In genomic region chr5:145234636-145235035, GRCm38 (mm10) we compare ENCODE assay signal across 8 mouse cellular contexts. TPM values are rescaled to one million over a fixed set of nuclear protein-coding genes. Genes with fewer than 3 reads are reported as not detected.
DNase-seq lines count a peak whose midpoint lies in the region; ATAC-seq and TF ChIP-seq lines count a peak whose summit lies in the region.
"Had no signal": no experiment of that assay in that cellular context is flagged by ENCODE, and none has a peak within 500 bp of the region (broad histone marks: within the 10 kb centered on the region; RNA-seq: fewer than 3 reads in every experiment).

No protein-coding gene starts in this region.

- H3K79me2 ChIP-seq in MEL (ENCODE audit: control insufficient read depth, insufficient read depth, low read length, poor library complexity), result peaks cover 43% of the 10 kb centered on the region

- H3K9ac ChIP-seq in kidney, embryonic 15.5 days, result no peak overlapping the region
- no peak overlapping the region for H3K9ac ChIP-seq in MEL (ENCODE audit: control insufficient read depth, low read depth, low read length, poor library complexity, severe bottlenecking)
- no peak overlapping the region for H3K9ac ChIP-seq in forebrain, embryonic 13.5 days
- H3K9ac ChIP-seq: liver, embryonic 15.5 days had no signal

- H3K27ac ChIP-seq in kidney, adult 2 months (ENCODE audit: insufficient read depth, low read depth, low read length), result no peak overlapping the region
- H3K27ac ChIP-seq in kidney, embryonic 15.5 days, result no peak overlapping the region
- H3K27ac ChIP-seq in MEL (ENCODE audit: control insufficient read depth, low read depth, low read length), result no peak overlapping the region
- no peak overlapping the region for H3K27ac ChIP-seq in forebrain, embryonic 13.5 days
- H3K27ac ChIP-seq: liver, embryonic 15.5 days had no signal

- peaks cover 9% of the 10 kb centered on the region; the same call in 1 of the 2 replicates for H3K4me1 ChIP-seq in kidney, adult 2 months (ENCODE audit: control insufficient read depth, insufficient read depth, low read length)
- peaks cover 15% of the 10 kb centered on the region for H3K4me1 ChIP-seq in kidney, embryonic 15.5 days
- H3K4me1 ChIP-seq in MEL (ENCODE audit: control insufficient read depth in 1 of 2, insufficient read depth in 2 of 2, low read length in 2 of 2), result peaks cover 7 to 11% of the 10 kb centered on the region in 2 experiments
- peaks cover 18% of the 10 kb centered on the region for H3K4me1 ChIP-seq in forebrain, embryonic 13.5 days

- TF ChIP-seq POLR2A in kidney, adult 2 months (IDR thresholded peaks at IDR 0.05; ENCODE audit: low read depth, low read length), result no peak
- TF ChIP-seq POLR2A in MEL (IDR thresholded peaks at IDR 0.05; ENCODE audit: control insufficient read depth in 1 of 2, insufficient read depth in 1 of 2, low read depth in 1 of 2, low read length in 2 of 2, poor library complexity in 1 of 2), result no peak

- TF ChIP-seq EP300 in MEL (IDR thresholded peaks at IDR 0.05; ENCODE audit: low read depth in 1 of 2, low read length in 2 of 2), result no peak

- peaks cover 12% of the 10 kb centered on the region for H3K36me3 ChIP-seq in kidney, adult 2 months (ENCODE audit: control insufficient read depth, insufficient read depth, low read length)
- H3K36me3 ChIP-seq in kidney, embryonic 15.5 days, result peaks cover 61% of the 10 kb centered on the region
- H3K36me3 ChIP-seq in MEL (ENCODE audit: control insufficient read depth in 1 of 2, insufficient read depth in 2 of 2, low read length in 2 of 2), result peaks cover 20 to 37% of the 10 kb centered on the region in 2 experiments
- peaks cover 51% of the 10 kb centered on the region for H3K36me3 ChIP-seq in forebrain, embryonic 13.5 days (ENCODE audit: poor library complexity, severe bottlenecking)

- H3K27me3 ChIP-seq in kidney, adult 2 months (replicated peaks; ENCODE audit: control insufficient read depth, insufficient read depth, low read length), result no peaks in the 10 kb centered on the region
- H3K27me3 ChIP-seq in kidney, embryonic 15.5 days, result no peaks in the 10 kb centered on the region
- H3K27me3 ChIP-seq in MEL (ENCODE audit: control insufficient read depth in 1 of 2, insufficient read depth in 2 of 2, low read length in 2 of 2), result no peaks in the 10 kb centered on the region
- H3K27me3 ChIP-seq in forebrain, embryonic 13.5 days, result no peaks in the 10 kb centered on the region
- H3K27me3 ChIP-seq: liver, embryonic 15.5 days had no signal

- no peak overlapping the region for H3K4me2 ChIP-seq in kidney, embryonic 15.5 days
- no peak overlapping the region for H3K4me2 ChIP-seq in forebrain, embryonic 13.5 days
- H3K4me2 ChIP-seq: liver, embryonic 15.5 days had no signal

- ATAC-seq in kidney, embryonic 15.5 days (replicated peaks; ENCODE audit: low FRiP score), result no peak
- ATAC-seq in forebrain, embryonic 13.5 days, result no peak

- peak; percentile 70 for TF ChIP-seq CTCF in kidney, adult 2 months (conservative IDR thresholded peaks at IDR 0.05; ENCODE audit: insufficient read depth, insufficient read length, low read depth, low read length)
- peak; percentile 46 to 66 (median 49) for TF ChIP-seq CTCF in MEL (IDR thresholded peaks at IDR 0.05 in 2 of 3, conservative IDR thresholded peaks at IDR 0.05 in 1 of 3; ENCODE audit: control insufficient read depth in 1 of 3, insufficient read depth in 1 of 3, low read depth in 2 of 3, low read length in 3 of 3, poor library complexity in 1 of 3, severe bottlenecking in 1 of 3)

- TF ChIP-seq RAD21 in MEL (IDR thresholded peaks at IDR 0.05; ENCODE audit: low read depth, low read length), result peak; percentile 51

- H3K4me3 ChIP-seq in kidney, adult 2 months (ENCODE audit: insufficient read depth, low read depth, low read length), result no peak overlapping the region
- H3K4me3 ChIP-seq in kidney, embryonic 15.5 days (replicated peaks), result no peak overlapping the region
- H3K4me3 ChIP-seq in MEL (ENCODE audit: control insufficient read depth in 1 of 2, insufficient read depth in 1 of 2, low read depth in 2 of 2, low read length in 2 of 2), result no peak overlapping the region
- H3K4me3 ChIP-seq in forebrain, embryonic 13.5 days, result no peak overlapping the region
- H3K4me3 ChIP-seq: liver, embryonic 15.5 days had no signal

- DNase-seq in kidney, adult 2 months, result peak; percentile 55
- peak; percentile 62 for DNase-seq in CD4-positive helper T cell, adult 2 months (ENCODE audit: low read depth, low spot score)
- DNase-seq in MEL (ENCODE audit: low read depth, low spot score), result peak; percentile 69
- peak; percentile 27 for DNase-seq in kidney, postnatal 14 days
- peak; percentile 47 for DNase-seq in thymus, postnatal 25 days

- H3K9me3 ChIP-seq in kidney, embryonic 15.5 days (replicated peaks), result no peaks in the 10 kb centered on the region
- H3K9me3 ChIP-seq in MEL (replicated peaks; ENCODE audit: insufficient read depth, low read length), result no peaks in the 10 kb centered on the region
- H3K9me3 ChIP-seq in forebrain, embryonic 13.5 days (replicated peaks), result no peaks in the 10 kb centered on the region
- H3K9me3 ChIP-seq: liver, embryonic 15.5 days had no signal

TF ChIP-seq in MEL, 35 proteins besides CTCF, POLR2A, EP300 and RAD21:
- no peak for TF ChIP-seq ZC3H11A (IDR thresholded peaks at IDR 0.05; ENCODE audit: low read depth, low read length)
- no peak for TF ChIP-seq UBTF (IDR thresholded peaks at IDR 0.05; ENCODE audit: borderline replicate concordance, insufficient read depth, low read depth, low read length)
- peak; percentile 51 for TF ChIP-seq SMC3 (IDR thresholded peaks at IDR 0.05; ENCODE audit: low read depth, low read length)
- TF ChIP-seq MYB (IDR thresholded peaks at IDR 0.05; ENCODE audit: low read depth, low read length), result no peak
- no peak for TF ChIP-seq ETS1 (IDR thresholded peaks at IDR 0.05; ENCODE audit: low read depth, low read length)
TF ChIP-seq in MEL: peak in this region for 1.

RNA-seq across cellular contexts. Expression of gene Zfp655, which starts 3.1 kb away (rescaled TPM):
- polyA plus RNA-seq in kidney, adult 2 months (2012; rRNA removed), result 15.5 and 18.4 TPM in 2 replicates
- 31.3 and 34.5 TPM in 2 replicates for polyA plus RNA-seq in kidney, embryonic 15.5 days (2015; fragmentation: Nextera tagmentation; extraction: Ambion mirVana)
- 26.9 and 30.3 TPM in 2 replicates for total RNA-seq in MEL (2012; rRNA removed)
- 10 to 100 TPM; 25.2 to 35.3 TPM for polyA plus RNA-seq in MEL (2012; ENCODE audit: insufficient read depth in 1 of 2, insufficient read length in 2 of 2, low read depth in 1 of 2, low replicate concordance in 2 of 2, missing spikeins in 1 of 2)
- 38.2 and 39.5 TPM in 2 replicates for polyA plus RNA-seq in forebrain, embryonic 13.5 days (2015; fragmentation: Nextera tagmentation; extraction: Ambion mirVana)

RNA-seq across cellular contexts. Expression of gene Zkscan5, which starts 30.3 kb away (rescaled TPM):
- 5.8 and 6.2 TPM in 2 replicates for polyA plus RNA-seq in kidney, adult 2 months (2012; rRNA removed)
- polyA plus RNA-seq in kidney, embryonic 15.5 days (2015; fragmentation: Nextera tagmentation; extraction: Ambion mirVana), result 14.1 and 14.4 TPM in 2 replicates
- 7.8 and 8.7 TPM in 2 replicates for total RNA-seq in MEL (2012; rRNA removed)
- polyA plus RNA-seq in MEL (2012; ENCODE audit: insufficient read depth in 1 of 2, insufficient read length in 2 of 2, low read depth in 1 of 2, low replicate concordance in 2 of 2, missing spikeins in 1 of 2), result 1 to 10 TPM in 1 of 2 experiments, not detected in 1; 9.8 TPM
- 16.6 and 18.0 TPM in 2 replicates for polyA plus RNA-seq in forebrain, embryonic 13.5 days (2015; fragmentation: Nextera tagmentation; extraction: Ambion mirVana)

RNA-seq across cellular contexts. Expression of gene Zkscan14, which starts 33.0 kb away (rescaled TPM):
- polyA plus RNA-seq in kidney, adult 2 months (2012; rRNA removed), result 3.8 and 3.9 TPM in 2 replicates
- 8.1 and 9.9 TPM in 2 replicates for polyA plus RNA-seq in kidney, embryonic 15.5 days (2015; fragmentation: Nextera tagmentation; extraction: Ambion mirVana)
- 6.7 and 7.1 TPM in 2 replicates for total RNA-seq in MEL (2012; rRNA removed)
- polyA plus RNA-seq in MEL (2012; ENCODE audit: insufficient read depth in 1 of 2, insufficient read length in 2 of 2, low read depth in 1 of 2, low replicate concordance in 2 of 2, missing spikeins in 1 of 2), result 1 to 10 TPM in 1 of 2 experiments, not detected in 1; 7.5 TPM
- polyA plus RNA-seq in forebrain, embryonic 13.5 days (2015; fragmentation: Nextera tagmentation; extraction: Ambion mirVana), result 11.9 and 13.1 TPM in 2 replicates

RNA-seq across cellular contexts. Expression of gene Atp5j2, which starts 42.8 kb away (rescaled TPM):
- polyA plus RNA-seq in kidney, adult 2 months (2012; rRNA removed), result 346 and 489 TPM in 2 replicates
- 744 and 779 TPM in 2 replicates for polyA plus RNA-seq in kidney, embryonic 15.5 days (2015; fragmentation: Nextera tagmentation; extraction: Ambion mirVana)
- total RNA-seq in MEL (2012; rRNA removed), result 493 and 517 TPM in 2 replicates
- polyA plus RNA-seq in MEL (2012; ENCODE audit: insufficient read depth in 1 of 2, insufficient read length in 2 of 2, low read depth in 1 of 2, low replicate concordance in 2 of 2, missing spikeins in 1 of 2), result 100 to 1,000 TPM; 543 to 733 TPM
- polyA plus RNA-seq in forebrain, embryonic 13.5 days (2015; fragmentation: Nextera tagmentation; extraction: Ambion mirVana), result 672 and 745 TPM in 2 replicates

RNA-seq across cellular contexts. Expression of gene Zscan25, which starts 45.7 kb away (rescaled TPM):
- 11.0 and 12.5 TPM in 2 replicates for polyA plus RNA-seq in kidney, adult 2 months (2012; rRNA removed)
- 0.48 and 0.61 TPM in 2 replicates for polyA plus RNA-seq in kidney, embryonic 15.5 days (2015; fragmentation: Nextera tagmentation; extraction: Ambion mirVana)
- 13.9 and 15.1 TPM in 2 replicates for total RNA-seq in MEL (2012; rRNA removed)
- polyA plus RNA-seq in MEL (2012; ENCODE audit: insufficient read depth in 1 of 2, insufficient read length in 2 of 2, low read depth in 1 of 2, low replicate concordance in 2 of 2, missing spikeins in 1 of 2), result 10 to 100 TPM in 1 of 2 experiments, not detected in 1; 26.5 TPM
- 0.44 and 0.83 TPM in 2 replicates for polyA plus RNA-seq in forebrain, embryonic 13.5 days (2015; fragmentation: Nextera tagmentation; extraction: Ambion mirVana)
